Mouse (Mus musculus): Measurements from ENCODE around the gene Cspg4.
A peak's percentile ranks its signal among the peaks of the same experiment; 100 is the strongest.

Gene Cspg4

DNA sequence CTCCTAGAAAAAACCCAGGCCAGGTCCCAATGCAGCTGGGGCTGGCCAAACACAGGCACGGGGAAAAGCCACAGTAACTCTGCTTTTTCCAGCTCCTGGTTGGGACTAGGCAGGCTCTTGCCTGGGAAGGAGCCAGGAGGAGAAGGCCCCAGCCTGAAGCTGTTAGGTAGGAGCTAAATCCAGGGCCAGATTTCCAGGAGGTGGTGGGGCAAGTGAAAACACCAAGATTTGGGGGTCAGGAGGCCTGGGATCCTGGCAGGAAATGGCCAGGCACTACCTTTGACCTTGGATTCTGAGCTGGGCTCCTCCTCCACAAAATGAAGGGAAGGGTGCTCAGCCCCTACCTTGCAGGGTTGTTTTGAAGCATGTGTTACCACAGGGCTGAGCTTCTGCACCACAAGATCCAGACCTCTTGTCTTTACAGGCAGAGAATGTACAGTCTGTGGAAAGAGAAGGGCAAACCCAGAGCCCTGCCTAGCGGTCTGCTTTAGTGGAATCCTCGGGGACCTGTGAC, 560 bp upstream of the Cspg4 start, which contains the start of gene Odf3l1:
Gene Odf3l1 (minus strand): TSS at position 464 of the 514 bp plus-strand sequence.
- no peak for DNase-seq (ENCODE audit: low read depth, low spot score)

DNA sequence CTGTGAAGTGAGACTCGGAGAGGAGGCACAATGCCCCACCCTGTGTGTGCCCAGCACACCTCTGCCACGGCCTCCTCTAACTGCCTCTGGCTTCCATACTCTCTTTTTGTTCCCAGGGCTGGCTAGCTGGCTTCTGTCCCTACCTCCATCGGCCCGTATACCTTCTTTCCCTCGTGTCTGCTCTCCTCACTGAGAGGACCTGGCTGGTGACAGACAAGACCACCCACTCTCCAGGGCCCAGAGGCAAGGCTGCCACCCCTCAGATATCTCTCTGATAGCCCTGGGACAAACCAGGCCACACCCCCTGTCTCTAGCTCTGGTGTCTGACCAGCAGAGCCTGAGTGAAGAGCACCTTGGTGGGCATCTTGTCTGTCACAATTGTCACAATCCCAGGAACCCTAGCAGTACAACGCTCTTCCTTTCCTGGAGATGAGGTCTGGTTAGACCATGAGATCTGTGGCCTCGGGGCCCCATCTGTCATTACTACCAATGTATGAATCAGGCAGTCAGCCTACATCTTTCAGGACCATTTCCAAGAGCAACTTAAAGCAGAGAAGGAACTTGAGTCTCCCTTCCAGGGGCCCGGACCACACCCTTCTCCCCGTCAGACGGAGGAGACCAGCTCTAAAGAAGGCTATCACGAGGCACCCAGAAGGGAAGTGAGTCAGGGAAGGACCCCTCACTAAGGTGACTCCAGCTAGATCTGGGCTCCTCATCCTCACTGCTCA, 1.0 kb downstream of the Cspg4 start:
- DNase-seq (ENCODE audit: low read depth, low spot score) = peak; percentile 74

DNA sequence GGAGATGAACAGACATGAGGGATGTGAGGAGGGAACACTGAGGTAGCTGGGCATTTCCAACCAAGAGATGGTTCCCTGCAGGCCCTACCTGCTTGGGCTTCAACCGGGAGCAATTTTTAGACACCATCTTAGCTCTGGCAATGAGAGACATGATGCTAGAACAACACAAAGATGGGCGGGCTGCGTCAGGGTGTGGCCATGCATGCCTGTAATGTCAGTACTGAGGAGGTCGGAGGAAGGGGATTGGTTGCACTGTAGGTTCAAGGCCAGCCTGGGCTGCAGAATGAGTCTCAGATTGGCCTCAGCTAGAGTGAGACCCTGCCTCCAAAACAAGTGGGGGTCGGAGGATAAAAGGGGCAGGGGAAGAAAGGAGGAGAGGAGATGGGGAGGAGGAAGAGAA, 1.6 kb downstream of the Cspg4 start:
- no peak for DNase-seq (ENCODE audit: low read depth, low spot score)

DNA sequence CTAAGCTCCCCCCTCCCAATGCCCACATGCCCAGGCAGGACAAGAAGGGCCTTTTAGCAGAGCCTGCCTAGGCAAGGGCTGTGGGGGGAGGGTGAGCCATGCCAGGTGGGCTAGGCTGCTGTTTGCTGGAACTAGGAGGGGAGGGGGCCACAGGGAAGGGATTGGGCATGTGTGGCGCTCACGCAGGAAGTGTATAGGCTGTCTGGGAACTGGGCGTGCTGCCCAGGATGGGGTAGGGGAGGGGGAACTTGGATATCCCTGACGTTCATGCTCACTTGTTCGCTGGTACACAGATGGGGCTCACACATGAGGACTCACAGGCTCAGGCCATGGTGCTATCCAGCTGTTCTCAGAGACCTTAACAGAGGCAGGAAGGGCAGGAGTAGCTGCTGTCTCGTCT, 3.5 kb downstream of the Cspg4 start:
- DNase-seq (ENCODE audit: low read depth, low spot score) = no peak

DNA sequence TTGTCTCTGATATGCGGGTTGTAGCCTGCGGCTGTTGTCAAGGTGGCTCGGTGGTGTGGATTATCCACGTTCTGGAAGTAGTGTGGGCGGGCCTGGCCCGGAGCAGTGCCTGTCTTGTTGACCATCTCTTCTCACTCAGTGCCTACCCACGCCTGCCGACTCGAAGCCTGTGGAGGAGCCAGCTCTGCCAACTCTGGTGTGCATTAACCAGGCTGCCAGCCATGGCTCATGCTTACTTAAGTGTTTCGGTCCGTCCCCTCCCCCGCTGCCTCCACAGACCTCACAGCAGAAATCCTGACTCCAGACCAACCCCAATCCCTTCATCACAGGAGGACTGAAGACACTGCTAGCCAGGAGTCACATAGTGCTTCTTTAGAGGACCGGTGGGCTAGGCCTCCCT, 4.7 kb downstream of the Cspg4 start:
- DNase-seq (ENCODE audit: low read depth, low spot score) = no peak

DNA sequence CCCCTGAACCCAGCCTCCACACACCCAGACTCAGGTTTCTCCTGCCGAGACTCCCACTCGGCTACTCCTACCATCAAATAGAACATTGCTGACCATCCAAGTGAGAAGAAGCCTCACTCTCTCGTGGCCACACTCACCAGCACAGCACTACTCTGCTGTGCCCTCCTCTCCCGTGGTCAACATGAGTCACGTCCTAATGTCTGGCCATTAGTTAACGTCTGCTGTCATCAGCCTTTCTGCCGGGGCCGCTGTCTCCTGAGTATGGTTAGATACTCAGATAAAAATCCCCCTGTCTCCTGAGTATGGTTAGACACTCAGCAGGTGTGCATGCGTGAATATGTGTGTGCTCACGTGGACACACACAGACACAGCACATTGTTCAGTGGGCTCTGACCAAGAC, 5.9 kb downstream of the Cspg4 start:
- DNase-seq (ENCODE audit: low read depth, low spot score) = peak; percentile 88

DNA sequence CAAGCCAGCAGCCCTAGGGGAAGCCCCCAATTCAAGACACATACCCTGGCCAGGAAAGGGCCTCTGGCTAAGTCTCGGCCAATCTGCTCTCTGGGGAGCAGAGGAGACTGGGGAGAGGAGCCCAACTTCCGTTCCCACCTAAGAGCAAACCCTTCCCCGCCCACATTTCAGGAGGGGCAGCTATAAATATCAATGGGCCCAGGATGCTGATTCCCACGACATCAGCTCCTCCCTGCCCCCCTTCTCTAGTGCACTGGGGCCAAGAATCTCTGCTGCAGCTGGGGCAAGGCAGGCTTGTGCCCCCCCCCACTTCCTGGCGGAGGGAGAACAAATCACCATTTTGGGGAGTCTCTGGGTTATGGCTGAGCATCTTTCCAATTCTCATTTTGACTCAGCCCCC, 6.4 kb downstream of the Cspg4 start:
- peak; percentile 73 for DNase-seq (ENCODE audit: low read depth, low spot score)

DNA sequence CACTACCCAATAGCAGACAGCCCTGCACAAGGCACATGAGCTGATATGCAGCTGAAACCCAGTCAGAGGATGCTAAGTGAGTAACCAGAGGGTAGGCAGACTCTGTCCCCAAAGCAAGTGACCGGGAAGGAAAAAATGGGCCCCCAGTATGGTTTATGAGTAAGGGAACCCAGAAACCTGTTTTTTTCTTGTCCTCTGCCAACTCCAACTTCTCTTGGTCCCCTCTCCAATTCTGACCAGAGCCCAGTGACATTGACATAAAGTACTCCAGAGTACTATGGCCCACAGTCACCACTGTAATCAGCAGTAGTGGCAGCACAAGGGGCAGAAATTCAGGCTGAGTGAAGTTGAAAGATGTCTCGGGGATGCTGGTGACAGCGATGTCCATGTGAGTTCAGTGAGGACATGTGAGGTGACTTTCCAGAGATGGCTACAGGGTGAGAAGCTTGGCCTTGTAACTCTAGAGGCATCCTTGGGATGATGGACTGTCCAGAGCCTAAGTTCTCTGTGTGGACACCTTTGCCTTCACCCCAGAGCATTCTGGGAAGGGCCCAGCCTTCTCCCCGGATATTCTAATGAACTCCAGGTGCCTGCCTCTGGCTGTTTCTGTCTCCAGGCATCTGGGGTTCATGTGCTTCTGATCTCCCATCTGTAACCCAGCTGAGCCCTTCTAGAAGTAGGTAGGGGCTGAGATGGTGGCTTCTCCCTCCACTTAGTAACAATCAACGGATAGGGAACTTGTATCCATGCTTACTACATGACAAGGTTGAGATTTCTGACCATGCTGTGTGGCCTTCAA, 7.5 kb downstream of the Cspg4 start:
- DNase-seq (ENCODE audit: low read depth, low spot score) = peak; percentile 57

DNA sequence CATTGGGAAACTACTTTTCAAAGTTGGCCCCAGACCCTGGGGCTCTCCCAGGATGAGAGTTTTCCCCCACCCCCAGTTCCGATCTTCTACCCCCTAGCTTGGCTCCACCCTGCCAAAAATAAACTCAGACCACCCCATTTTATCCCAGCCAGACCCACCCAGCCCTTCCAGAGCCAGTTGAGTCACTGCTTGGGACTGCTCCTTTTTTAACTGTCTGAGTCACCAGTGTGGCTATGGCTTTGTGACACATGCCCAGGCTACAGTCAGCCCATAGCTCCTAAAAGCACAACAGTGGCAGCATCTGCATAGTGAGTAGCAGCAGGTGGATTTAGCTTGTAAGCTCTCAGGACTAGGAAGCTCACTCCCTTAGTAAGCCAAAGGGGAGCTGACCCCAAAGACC, 8.3 kb downstream of the Cspg4 start:
- peak; percentile 74 for DNase-seq (ENCODE audit: low read depth, low spot score)

DNA sequence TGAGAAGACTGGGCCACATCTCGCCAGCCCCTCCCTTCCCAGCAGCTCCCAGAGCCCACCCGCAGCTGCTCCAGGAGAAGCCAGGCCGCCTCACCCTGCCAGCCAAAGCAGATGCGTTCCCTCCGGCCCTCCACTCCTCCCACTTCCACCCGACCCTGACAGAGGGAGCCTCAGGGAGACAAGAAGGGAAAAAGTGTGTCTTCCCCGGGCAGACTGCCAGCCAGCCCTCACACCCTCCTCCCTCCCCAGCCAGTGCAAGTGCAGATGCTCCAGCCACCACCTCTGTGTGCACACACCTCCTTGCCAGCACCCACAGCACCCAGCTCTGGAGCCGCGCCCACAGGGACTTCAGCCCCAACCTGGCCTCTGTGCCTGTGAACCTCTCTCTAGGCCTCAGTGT, 12.0 kb downstream of the Cspg4 start:
- DNase-seq (ENCODE audit: low read depth, low spot score) = peak; percentile 60

DNA sequence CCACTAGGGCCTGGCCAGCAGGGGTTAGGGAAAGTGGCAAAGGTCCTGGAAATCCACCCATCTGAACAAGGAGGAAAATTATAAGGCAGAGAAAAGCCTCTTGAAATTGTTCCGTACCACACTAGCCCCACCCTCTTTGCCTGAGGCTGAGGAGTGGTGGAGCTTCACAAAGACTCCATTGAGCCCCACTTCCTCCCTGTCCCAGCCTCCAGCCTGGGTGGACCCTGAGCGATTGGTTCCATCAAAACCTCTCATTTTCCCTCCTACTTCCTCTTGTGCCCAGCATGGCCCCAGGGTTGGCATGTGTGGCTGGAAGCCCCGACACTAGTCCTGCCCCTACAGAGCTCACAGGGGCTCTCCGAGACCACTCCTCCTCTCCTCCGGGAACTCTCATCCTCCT, 12.5 kb downstream of the Cspg4 start:
- peak; percentile 59 for DNase-seq (ENCODE audit: low read depth, low spot score)

DNA sequence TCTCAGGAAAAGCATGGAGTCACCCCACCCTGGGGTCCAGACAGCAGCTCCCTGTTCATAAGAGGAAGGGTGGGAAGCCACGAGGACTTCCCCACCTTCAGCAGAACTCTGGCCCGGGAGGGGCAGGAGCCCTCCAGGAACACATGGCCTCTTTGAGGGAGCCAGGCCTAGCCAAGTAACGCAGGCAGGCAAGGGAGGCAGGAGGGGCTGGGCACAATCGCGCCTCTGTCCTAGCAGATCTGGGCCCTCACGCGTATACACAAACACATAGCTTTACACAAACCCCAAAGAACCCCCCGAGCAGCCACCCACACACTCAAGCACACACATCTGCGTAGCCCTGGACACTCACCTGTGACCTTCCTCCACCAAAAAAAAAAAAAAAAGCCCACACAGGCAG, 16.0 kb downstream of the Cspg4 start:
- no peak for DNase-seq (ENCODE audit: low read depth, low spot score)

DNA sequence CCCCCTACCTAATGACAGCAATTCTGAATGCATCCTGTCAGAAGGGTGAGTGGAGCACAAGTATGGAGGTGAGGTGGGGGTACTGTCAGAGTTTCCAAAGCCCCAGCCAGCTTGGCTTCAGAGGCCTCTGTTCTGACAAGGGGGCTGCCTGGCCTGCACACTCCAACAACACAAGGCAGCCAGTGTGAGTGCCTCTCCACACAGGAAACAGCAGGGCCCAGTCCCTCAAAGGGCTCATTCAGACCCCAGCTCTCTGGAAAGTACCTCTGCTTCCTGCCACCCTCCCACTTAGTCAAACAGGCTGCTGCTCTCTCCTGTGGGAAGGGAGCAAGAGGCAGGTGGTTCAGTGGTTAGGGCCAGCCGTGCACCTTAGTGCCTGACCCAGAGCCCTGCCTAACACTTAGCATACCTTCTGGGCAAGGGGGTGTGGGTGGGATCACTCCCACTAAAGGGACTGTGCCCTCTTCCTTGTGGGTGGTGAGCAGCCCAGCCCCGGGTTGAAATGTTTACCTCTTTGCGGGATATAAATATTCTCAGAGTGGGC, 16.8 kb downstream of the Cspg4 start:
- DNase-seq (ENCODE audit: low read depth, low spot score) = no peak

DNA sequence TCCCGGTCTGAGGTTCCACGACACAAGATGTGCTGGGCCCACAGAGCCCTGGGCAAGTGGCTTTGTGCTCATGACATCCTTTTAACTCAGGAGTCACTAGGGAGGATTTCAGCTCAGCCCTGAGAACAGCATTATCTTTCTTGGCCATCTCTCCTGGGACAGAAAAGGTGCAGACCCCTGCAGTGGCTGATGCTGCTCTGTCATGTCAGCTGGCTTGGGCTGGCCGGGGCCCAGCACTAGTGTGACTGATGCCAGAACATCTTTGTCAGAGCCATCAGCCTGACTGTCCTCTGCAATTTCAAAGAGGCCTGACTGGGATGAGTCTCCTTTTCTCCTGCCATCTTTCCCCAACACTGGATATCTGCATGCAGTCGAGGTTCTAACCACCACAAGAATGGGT, 17.4 kb downstream of the Cspg4 start:
- DNase-seq (ENCODE audit: low read depth, low spot score) = no peak

DNA sequence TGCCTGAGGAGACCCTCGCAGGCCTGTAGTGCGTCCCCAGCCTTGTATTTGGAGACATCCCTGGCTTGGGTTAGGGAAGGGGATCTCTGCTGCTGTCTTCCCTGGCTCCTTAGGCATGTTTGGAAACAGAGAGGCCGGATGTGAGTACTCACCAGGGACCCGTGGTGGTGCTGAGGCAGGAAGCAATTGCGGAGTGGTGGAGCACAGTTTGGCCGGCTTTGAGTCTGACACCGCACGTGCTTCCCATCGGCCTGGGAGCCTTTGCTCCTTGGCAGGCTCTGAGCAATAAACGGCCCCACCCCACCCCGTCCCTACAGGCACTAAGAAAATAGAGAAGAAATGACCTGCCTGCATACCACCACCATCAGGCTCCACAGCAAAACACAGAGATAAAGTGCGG, 18.0 kb downstream of the Cspg4 start:
- DNase-seq (ENCODE audit: low read depth, low spot score) = no peak

DNA sequence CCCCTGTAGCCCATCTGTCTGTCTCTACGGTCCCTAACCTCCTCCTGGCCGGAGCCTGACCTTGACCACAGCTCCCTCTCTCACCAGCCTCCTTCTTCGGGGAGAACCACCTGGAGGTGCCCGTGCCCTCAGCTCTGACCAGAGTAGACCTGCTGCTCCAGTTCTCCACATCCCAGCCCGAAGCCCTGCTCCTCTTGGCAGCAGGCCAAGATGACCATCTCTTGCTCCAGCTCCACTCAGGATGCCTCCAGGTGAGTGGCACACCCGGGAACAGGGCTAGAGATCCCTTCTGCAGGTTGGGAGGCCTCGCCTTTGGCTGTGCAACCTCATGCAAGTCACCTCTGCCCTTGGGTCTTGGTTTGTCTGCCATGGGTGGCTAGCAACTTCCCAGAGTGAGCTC, 18.6 kb downstream of the Cspg4 start:
- DNase-seq (ENCODE audit: low read depth, low spot score) = no peak

DNA sequence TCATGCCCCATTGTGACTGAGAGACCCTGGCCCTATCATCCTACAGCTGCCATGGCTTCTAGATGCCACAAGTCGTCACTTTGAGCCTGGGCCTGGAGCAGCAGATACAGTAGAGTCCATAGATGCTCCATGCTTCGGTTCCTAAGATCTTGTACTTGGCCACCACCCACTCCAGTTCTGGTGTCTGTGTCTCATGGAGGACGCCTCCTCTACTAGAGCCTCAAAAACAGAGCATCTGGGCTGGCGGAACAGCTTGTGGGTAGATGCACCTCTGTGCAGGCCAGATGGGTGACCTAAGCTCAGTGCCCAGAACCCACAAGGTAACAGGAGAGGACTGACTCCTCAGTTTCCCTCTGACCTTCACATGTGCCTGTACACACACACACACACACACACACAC, 19.5 kb downstream of the Cspg4 start:
- DNase-seq (ENCODE audit: low read depth, low spot score) = no peak

DNA sequence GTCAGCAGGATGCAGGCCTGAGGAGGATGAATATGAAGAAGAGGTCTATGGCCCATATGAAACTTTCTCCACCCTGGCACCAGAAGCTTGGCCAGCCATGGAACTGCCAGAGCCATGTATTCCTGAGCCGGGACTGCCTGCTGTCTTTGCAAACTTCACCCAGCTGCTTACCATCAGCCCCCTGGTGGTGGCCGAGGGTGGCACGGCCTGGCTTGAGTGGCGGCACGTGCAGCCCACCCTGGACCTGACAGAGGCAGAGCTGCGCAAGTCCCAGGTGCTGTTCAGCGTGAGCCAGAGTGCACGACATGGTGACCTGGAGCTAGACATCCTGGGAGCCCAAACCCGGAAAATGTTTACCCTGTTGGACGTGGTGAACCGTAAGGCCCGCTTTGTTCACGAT, 21.3 kb downstream of the Cspg4 start:
- DNase-seq (ENCODE audit: low read depth, low spot score) = no peak

DNA sequence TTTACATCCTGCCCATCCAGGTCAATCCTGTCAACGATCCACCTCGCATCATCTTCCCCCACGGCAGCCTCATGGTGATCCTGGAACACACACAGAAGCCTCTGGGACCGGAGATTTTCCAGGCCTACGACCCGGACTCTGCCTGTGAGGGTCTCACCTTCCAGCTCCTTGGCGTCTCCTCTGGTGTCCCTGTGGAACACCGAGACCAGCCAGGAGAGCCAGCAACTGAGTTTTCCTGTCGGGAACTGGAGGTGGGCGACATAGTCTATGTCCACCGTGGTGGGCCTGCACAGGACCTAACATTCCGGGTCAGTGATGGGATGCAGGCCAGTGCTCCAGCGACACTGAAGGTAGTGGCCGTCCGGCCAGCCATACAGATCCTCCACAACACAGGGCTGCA, 21.8 kb downstream of the Cspg4 start:
- DNase-seq (ENCODE audit: low read depth, low spot score) = no peak

DNA sequence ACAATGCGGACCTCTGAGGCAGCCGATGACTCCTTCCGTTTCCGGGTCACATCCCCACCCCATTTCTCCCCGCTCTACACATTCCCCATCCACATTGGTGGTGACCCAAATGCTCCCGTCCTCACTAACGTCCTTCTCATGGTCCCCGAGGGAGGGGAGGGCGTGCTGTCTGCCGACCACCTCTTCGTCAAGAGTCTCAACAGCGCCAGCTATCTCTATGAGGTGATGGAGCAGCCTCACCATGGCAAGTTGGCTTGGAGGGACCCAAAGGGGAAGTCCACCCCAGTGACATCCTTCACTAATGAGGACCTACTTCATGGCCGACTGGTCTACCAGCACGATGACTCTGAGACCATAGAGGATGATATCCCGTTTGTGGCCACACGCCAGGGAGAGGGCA, 22.7 kb downstream of the Cspg4 start:
- DNase-seq (ENCODE audit: low read depth, low spot score) = no peak

DNA sequence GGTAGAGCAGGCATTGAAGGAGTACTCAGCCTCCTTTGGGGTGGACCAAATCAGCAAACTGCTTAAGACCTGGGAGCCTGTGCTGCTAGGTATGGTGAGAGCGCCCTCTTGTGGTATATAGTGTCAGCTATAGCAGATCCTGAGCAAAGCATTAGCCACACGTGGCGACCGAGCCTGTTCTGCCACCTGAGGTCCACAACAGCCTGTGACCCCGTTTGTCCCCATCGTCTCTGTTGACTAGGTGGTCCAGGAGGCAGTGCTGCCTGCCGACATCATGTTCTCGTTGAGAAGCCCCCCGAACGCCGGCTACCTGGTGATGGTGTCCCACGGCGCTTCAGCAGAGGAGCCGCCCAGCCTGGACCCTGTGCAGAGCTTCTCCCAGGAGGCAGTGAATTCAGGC, 25.0 kb downstream of the Cspg4 start:
- peak; percentile 92 for DNase-seq (ENCODE audit: low read depth, low spot score)

DNA sequence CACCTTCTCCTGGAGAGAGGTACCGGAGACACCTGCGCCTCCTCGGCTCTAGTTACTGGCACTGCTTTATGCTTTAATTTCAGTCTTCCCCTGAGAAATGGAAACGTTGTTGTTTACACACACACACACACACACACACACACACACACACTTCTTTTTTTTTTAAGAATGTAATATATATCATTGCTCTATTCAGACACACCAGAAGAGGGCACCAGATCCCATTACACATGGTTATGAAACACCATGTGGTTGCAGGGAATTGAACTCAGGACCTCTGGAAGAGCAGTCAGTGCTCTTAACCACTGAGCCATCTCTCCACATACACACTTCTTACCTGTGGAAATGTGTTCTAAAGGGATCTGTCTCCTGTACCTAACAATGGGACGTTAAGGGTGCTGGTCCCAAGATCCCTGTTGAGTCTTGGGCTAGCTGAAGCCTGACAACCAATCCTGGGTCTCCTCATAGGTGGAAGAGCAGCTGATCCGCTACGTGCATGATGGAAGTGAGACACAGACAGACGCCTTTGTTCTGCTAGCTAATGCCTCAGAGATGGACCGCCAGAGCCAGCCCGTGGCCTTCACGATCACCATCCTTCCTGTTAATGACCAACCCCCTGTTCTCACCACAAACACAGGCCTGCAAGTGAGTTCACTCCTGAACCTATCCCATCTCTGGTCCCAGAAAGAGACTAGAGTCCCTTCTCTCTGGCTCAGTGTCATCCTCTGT, 25.9 kb downstream of the Cspg4 start:
- DNase-seq (ENCODE audit: low read depth, low spot score) = no peak
